Mouse (Mus musculus) natural killer cell, adult 2 months (primary cell): ENCODE data around the gene Olfr921.

Experiments
- DNase-seq, 2 experiments: peaks; one replicate each; pipeline ENCODE4 v3.0.0; 2022; ENCODE audit warnings: low spot score in 2 of 2

The Olfr921 gene

GRCm38 (mm10) chr9:38772768-38773167 is at the start of gene Olfr921:
TSS of gene Olfr921 (plus strand) at chr9:38773068.
- no peak for DNase-seq

GRCm38 (mm10) chr9:38724044-38724443 is 48.8 kb upstream of the Olfr921 start:
- no peak for DNase-seq

- no peak for DNase-seq
These were observed 44.6 kb upstream of the Olfr921 start for GRCm38 (mm10) chr9:38728218-38728617.

GRCm38 (mm10) chr9:38741408-38741807 is 31.5 kb upstream of the Olfr921 start:
- no peak for DNase-seq

GRCm38 (mm10) chr9:38744619-38745315 is 28.1 kb upstream of the Olfr921 start:
- no peak for DNase-seq

GRCm38 (mm10) chr9:38751999-38752398 is 20.9 kb upstream of the Olfr921 start, which contains the start of gene Olfr920:
TSS of gene Olfr920 (plus strand) at chr9:38752299.
- no peak for DNase-seq

GRCm38 (mm10) chr9:38792689-38793088 is 19.8 kb downstream of the Olfr921 start:
- no peak for DNase-seq

GRCm38 (mm10) chr9:38805696-38806095 is 32.8 kb downstream of the Olfr921 start:
- no peak for DNase-seq

GRCm38 (mm10) chr9:38814314-38814713 is 41.4 kb downstream of the Olfr921 start, which contains the start of gene Olfr922:
TSS of gene Olfr922 (plus strand) at chr9:38814614.
- no peak for DNase-seq

GRCm38 (mm10) chr9:38815458-38815986 is 42.7 kb downstream of the Olfr921 start:
- no peak for DNase-seq

- no peak for DNase-seq
These were observed 53.4 kb downstream of the Olfr921 start, which contains the start of gene Olfr923 for GRCm38 (mm10) chr9:38826245-38826644. TSS of gene Olfr923 (plus strand) at chr9:38826545.
